Mouse (Mus musculus): ENCODE results near the gene 1700109H08Rik. TPM values are rescaled to one million over a fixed set of nuclear protein-coding genes. Genes with fewer than 3 reads are reported as not detected.
A peak's percentile ranks its signal among the peaks of the same experiment; 100 is the strongest.

The 1700109H08Rik gene
- polyA plus RNA-seq, 1 experiment from 2014 or later, result 2.5 TPM

- Histone ChIP-seq H3K27me3 (ENCODE audit: control insufficient read depth, insufficient read depth, low read depth, low read length) (no peaks in the 10 kb centered on the region), H3K4me2 (ENCODE audit: low read depth, low read length) (peak within 1 kb of the TSS; percentile 83), H3K27ac (ENCODE audit: low read length) (peak within 1 kb of the TSS; percentile 88), H3K4me3 (ENCODE audit: low read length) (peak within 1 kb of the TSS; percentile 68), H3K9ac (ENCODE audit: low read length) (peak within 1 kb of the TSS; percentile 97), H3K9me3 (ENCODE audit: control insufficient read depth, low read length) (no peaks in the 10 kb centered on the region), H3K4me1 (replicated peaks; ENCODE audit: control insufficient read depth, insufficient read depth, low read length) (peaks cover 9% of the 10 kb centered on the region), H3K36me3 (ENCODE audit: control insufficient read depth, insufficient read depth, low read length) (no peaks in the 10 kb centered on the region)
- peak; percentile 96 for ATAC-seq (ENCODE audit: low read depth)
- WGBS, result under 1% methylated on average over 62 of the region's 80 CpGs
Measured at GRCm38 (mm10) chr5:3543629-3544479, 27.5 kb upstream of the 1700109H08Rik start, which contains the start of gene Fam133b. Gene Fam133b, plus strand, starts transcription at chr5:3543833.

- Histone ChIP-seq H3K4me2 (ENCODE audit: low read depth, low read length) (peak overlapping the region; percentile 83), H3K4me1 (replicated peaks; ENCODE audit: control insufficient read depth, insufficient read depth, low read length) (peaks cover 9% of the 10 kb centered on the region), H3K36me3 (ENCODE audit: control insufficient read depth, insufficient read depth, low read length) (no peaks in the 10 kb centered on the region), H3K9ac (ENCODE audit: low read length) (peak overlapping the region; percentile 97), H3K27me3 (ENCODE audit: control insufficient read depth, insufficient read depth, low read depth, low read length) (no peaks in the 10 kb centered on the region), H3K9me3 (ENCODE audit: control insufficient read depth, low read length) (no peaks in the 10 kb centered on the region), H3K27ac (ENCODE audit: low read length) (no peak overlapping the region), H3K4me3 (ENCODE audit: low read length) (peak overlapping the region; percentile 68)
- no peak for ATAC-seq (ENCODE audit: low read depth)
- WGBS, result 5% methylated on average over 7 of the region's 7 CpGs
Measured at GRCm38 (mm10) chr5:3544480-3544769, 26.9 kb upstream of the 1700109H08Rik start.

- H3K4me1 ChIP-seq (replicated peaks; ENCODE audit: control insufficient read depth, insufficient read depth, low read length), result peaks cover 9% of the 10 kb centered on the region
- no peak overlapping the region for H3K4me2 ChIP-seq (ENCODE audit: low read depth, low read length)
- H3K9me3 ChIP-seq (ENCODE audit: control insufficient read depth, low read length), result no peaks in the 10 kb centered on the region
- no peak overlapping the region for H3K4me3 ChIP-seq (ENCODE audit: low read length)
- no peak for ATAC-seq (ENCODE audit: low read depth)
- WGBS, result 85% methylated on average over 1 of the region's 1 CpGs
- H3K27me3 ChIP-seq (ENCODE audit: control insufficient read depth, insufficient read depth, low read depth, low read length), result no peaks in the 10 kb centered on the region
- H3K36me3 ChIP-seq (ENCODE audit: control insufficient read depth, insufficient read depth, low read length), result no peaks in the 10 kb centered on the region
- H3K27ac ChIP-seq (ENCODE audit: low read length), result no peak overlapping the region
- no peak overlapping the region for H3K9ac ChIP-seq (ENCODE audit: low read length)
Measured at GRCm38 (mm10) chr5:3546226-3546625, 25.1 kb upstream of the 1700109H08Rik start.

GRCm38 (mm10) chr5:3551481-3551880, 19.9 kb upstream of the 1700109H08Rik start:
- Histone ChIP-seq H3K27ac (ENCODE audit: low read length) (no peak overlapping the region), H3K4me1 (replicated peaks; ENCODE audit: control insufficient read depth, insufficient read depth, low read length) (no peaks in the 10 kb centered on the region), H3K36me3 (ENCODE audit: control insufficient read depth, insufficient read depth, low read length) (peaks cover 7% of the 10 kb centered on the region), H3K4me2 (ENCODE audit: low read depth, low read length) (no peak overlapping the region), H3K9me3 (ENCODE audit: control insufficient read depth, low read length) (no peaks in the 10 kb centered on the region), H3K4me3 (ENCODE audit: low read length) (no peak overlapping the region), H3K9ac (ENCODE audit: low read length) (no peak overlapping the region), H3K27me3 (ENCODE audit: control insufficient read depth, insufficient read depth, low read depth, low read length) (no peaks in the 10 kb centered on the region)
- 81% methylated on average over 1 of the region's 1 CpGs for WGBS
- ATAC-seq (ENCODE audit: low read depth), result no peak

GRCm38 (mm10) chr5:3554198-3554597, 17.2 kb upstream of the 1700109H08Rik start:
- H3K9me3 ChIP-seq (ENCODE audit: control insufficient read depth, low read length), result no peaks in the 10 kb centered on the region
- H3K4me2 ChIP-seq (ENCODE audit: low read depth, low read length), result no peak overlapping the region
- H3K27ac ChIP-seq (ENCODE audit: low read length), result no peak overlapping the region
- peaks cover 11% of the 10 kb centered on the region for H3K36me3 ChIP-seq (ENCODE audit: control insufficient read depth, insufficient read depth, low read length)
- no peak overlapping the region for H3K4me3 ChIP-seq (ENCODE audit: low read length)
- no peaks in the 10 kb centered on the region for H3K4me1 ChIP-seq (replicated peaks; ENCODE audit: control insufficient read depth, insufficient read depth, low read length)
- no peaks in the 10 kb centered on the region for H3K27me3 ChIP-seq (ENCODE audit: control insufficient read depth, insufficient read depth, low read depth, low read length)
- no peak overlapping the region for H3K9ac ChIP-seq (ENCODE audit: low read length)
- WGBS, result 74% methylated on average over 2 of the region's 2 CpGs
- no peak for ATAC-seq (ENCODE audit: low read depth)

- Histone ChIP-seq H3K27me3 (ENCODE audit: control insufficient read depth, insufficient read depth, low read depth, low read length) (no peaks in the 10 kb centered on the region), H3K27ac (ENCODE audit: low read length) (no peak overlapping the region), H3K4me1 (replicated peaks; ENCODE audit: control insufficient read depth, insufficient read depth, low read length) (no peaks in the 10 kb centered on the region), H3K36me3 (ENCODE audit: control insufficient read depth, insufficient read depth, low read length) (peaks cover 71% of the 10 kb centered on the region), H3K4me3 (ENCODE audit: low read length) (no peak overlapping the region), H3K9ac (ENCODE audit: low read length) (no peak overlapping the region), H3K9me3 (ENCODE audit: control insufficient read depth, low read length) (peaks cover 5% of the 10 kb centered on the region), H3K4me2 (ENCODE audit: low read depth, low read length) (no peak overlapping the region)
- ATAC-seq (ENCODE audit: low read depth), result no peak
- WGBS, result 90% methylated on average over 2 of the region's 2 CpGs
Measured at GRCm38 (mm10) chr5:3574825-3575224, 3.5 kb downstream of the 1700109H08Rik start.

- no peak for ATAC-seq (ENCODE audit: low read depth)
- Histone ChIP-seq H3K4me2 (ENCODE audit: low read depth, low read length) (no peak overlapping the region), H3K9ac (ENCODE audit: low read length) (no peak overlapping the region), H3K27ac (ENCODE audit: low read length) (no peak overlapping the region), H3K9me3 (ENCODE audit: control insufficient read depth, low read length) (peaks cover 5% of the 10 kb centered on the region), H3K4me1 (replicated peaks; ENCODE audit: control insufficient read depth, insufficient read depth, low read length) (no peaks in the 10 kb centered on the region), H3K36me3 (ENCODE audit: control insufficient read depth, insufficient read depth, low read length) (peaks cover 53% of the 10 kb centered on the region), H3K27me3 (ENCODE audit: control insufficient read depth, insufficient read depth, low read depth, low read length) (no peaks in the 10 kb centered on the region), H3K4me3 (ENCODE audit: low read length) (no peak overlapping the region)
- WGBS, result 87% methylated on average over 2 of the region's 2 CpGs
Measured at GRCm38 (mm10) chr5:3577939-3578338, 6.6 kb downstream of the 1700109H08Rik start.

- no peaks in the 10 kb centered on the region for H3K4me1 ChIP-seq (replicated peaks; ENCODE audit: control insufficient read depth, insufficient read depth, low read length)
- H3K4me3 ChIP-seq (ENCODE audit: low read length), result no peak overlapping the region
- no peaks in the 10 kb centered on the region for H3K27me3 ChIP-seq (ENCODE audit: control insufficient read depth, insufficient read depth, low read depth, low read length)
- no peak for ATAC-seq (ENCODE audit: low read depth)
- H3K4me2 ChIP-seq (ENCODE audit: low read depth, low read length), result no peak overlapping the region
- H3K36me3 ChIP-seq (ENCODE audit: control insufficient read depth, insufficient read depth, low read length), result peaks cover 50% of the 10 kb centered on the region
- H3K9me3 ChIP-seq (ENCODE audit: control insufficient read depth, low read length), result peaks cover 5% of the 10 kb centered on the region
- H3K9ac ChIP-seq (ENCODE audit: low read length), result no peak overlapping the region
- WGBS, result 93% methylated on average over 7 of the region's 7 CpGs
- no peak overlapping the region for H3K27ac ChIP-seq (ENCODE audit: low read length)
Measured at GRCm38 (mm10) chr5:3579066-3579465, 7.7 kb downstream of the 1700109H08Rik start.

GRCm38 (mm10) chr5:3595693-3596398, 24.5 kb downstream of the 1700109H08Rik start, which contains the start of gene Pex1:
Gene Pex1, plus strand, starts transcription at chr5:3596066.
- peak; percentile 99 for ATAC-seq (ENCODE audit: low read depth)
- Histone ChIP-seq H3K4me3 (ENCODE audit: low read length) (peak within 1 kb of the TSS; percentile 76), H3K9ac (ENCODE audit: low read length) (peak within 1 kb of the TSS; percentile 76), H3K27ac (ENCODE audit: low read length) (peak within 1 kb of the TSS; percentile 52; the same call in 1 of the 2 replicates), H3K4me2 (ENCODE audit: low read depth, low read length) (peak within 1 kb of the TSS; percentile 71), H3K4me1 (replicated peaks; ENCODE audit: control insufficient read depth, insufficient read depth, low read length) (peaks cover 10% of the 10 kb centered on the region), H3K36me3 (ENCODE audit: control insufficient read depth, insufficient read depth, low read length) (peaks cover 7% of the 10 kb centered on the region), H3K9me3 (ENCODE audit: control insufficient read depth, low read length) (no peaks in the 10 kb centered on the region), H3K27me3 (ENCODE audit: control insufficient read depth, insufficient read depth, low read depth, low read length) (no peaks in the 10 kb centered on the region)
- under 1% methylated on average over 42 of the region's 50 CpGs for WGBS
